Mouse (Mus musculus): ENCODE results near the gene Gm21093. TPM values are rescaled to one million over a fixed set of nuclear protein-coding genes. Genes with fewer than 3 reads are reported as not detected.
"Not testable (repeated sequence)": the region's sequence is repeated elsewhere in the genome, so short reads cannot be mapped to it uniquely, and the experiment has no call there.

The Gm21093 gene
- not detected for total RNA-seq (2021)
- long read RNA-seq, experiment 1 = 0 reads
- long read RNA-seq, experiment 2 = 0 reads

GRCm38 (mm10) chr4:42034626-42035025 lies at the start of gene Gm21093:
Gene Gm21093, minus strand, starts transcription at chr4:42034726.
- DNase-seq = not testable (repeated sequence)

Other genes starting within 250 kb of the Gm21093 start
- gene Gm21541, start 131.1 kb downstream of the Gm21093 start, total RNA-seq (2021) = not detected
- gene Gm20878, start 93.2 kb downstream of the Gm21093 start, total RNA-seq (2021) = 1 to 10 TPM; 2.8 to 4.5 TPM
- gene Fam205a4, start 68.7 kb downstream of the Gm21093 start, total RNA-seq (2021) = under 1 TPM; 0.33 to 0.58 TPM
- not detected for gene Gm3893, start 56.5 kb upstream of the Gm21093 start, total RNA-seq (2021)
- gene Gm13304, start 80.1 kb upstream of the Gm21093 start, total RNA-seq (2021) = 10 to 100 TPM in 1 of 2 experiments, 1 to 10 TPM in 1; 9.2 to 14.2 TPM
- gene Gm13306, start 118.7 kb upstream of the Gm21093 start, total RNA-seq (2021) = 1 to 10 TPM in 1 of 2 experiments, not detected in 1; 5.8 TPM
- 1 to 10 TPM in 1 of 2 experiments, not detected in 1; 1.7 TPM for gene Gm13305, start 133.9 kb upstream of the Gm21093 start, total RNA-seq (2021)
- gene Gm10600, start 205.9 kb upstream of the Gm21093 start, total RNA-seq (2021) = 1 to 10 TPM; 1.3 to 1.9 TPM
- not detected for gene Ccl21b, start 221.0 kb upstream of the Gm21093 start, total RNA-seq (2021)

Measured in adrenal gland, postnatal 10 days (tissue).